Mouse (Mus musculus) hindbrain, embryonic 13.5 days (tissue): ENCODE results near the gene Tet1. TPM values are rescaled to one million over a fixed set of nuclear protein-coding genes. Genes with fewer than 3 reads are reported as not detected.

Experiments used
- ATAC-seq: fragments of 200-750 bp; cut with Nextera tagmentation; 2 replicates; pipeline ENCODE4 v1.8.0; 2017; ENCODE audit warnings: moderate TSS enrichment; ENCODE audit not compliant: low FRiP score
- H3K27ac ChIP-seq: fragments of 300-500 bp; sonication (generic); 2 replicates; pipeline ENCODE4 v1.5.1; 2015; ENCODE audit warnings: inconsistent platforms, mild to moderate bottlenecking, moderate library complexity
- H3K27me3 ChIP-seq: fragments of 300-500 bp; sonication (generic); 2 replicates; pipeline ENCODE4 v1.6.1; 2015; ENCODE audit warnings: mild to moderate bottlenecking, inconsistent platforms
- H3K36me3 ChIP-seq: fragments of 300-500 bp; sonication (generic); 2 replicates; pipeline ENCODE4 v1.6.1; 2015; ENCODE audit warnings: mild to moderate bottlenecking, inconsistent platforms
- H3K4me1 ChIP-seq: fragments of 300-500 bp; sonication (generic); replicated peaks from 2 replicates; pipeline ENCODE4 v1.6.1; 2015; ENCODE audit warnings: inconsistent platforms
- H3K4me2 ChIP-seq: fragments of 300-500 bp; sonication (generic); 2 replicates; pipeline ENCODE4 v1.6.1; 2015; ENCODE audit warnings: inconsistent platforms, mild to moderate bottlenecking, moderate library complexity
- H3K4me3 ChIP-seq: fragments of 300-500 bp; sonication (generic); 2 replicates; pipeline ENCODE4 v1.5.1; 2015; ENCODE audit warnings: mild to moderate bottlenecking, inconsistent platforms
- H3K9ac ChIP-seq: fragments of 300-500 bp; sonication (generic); 2 replicates; pipeline ENCODE4 v1.6.1; 2015; ENCODE audit warnings: mild to moderate bottlenecking, inconsistent platforms
- H3K9me3 ChIP-seq: fragments of 300-500 bp; sonication (generic); 2 replicates; pipeline ENCODE4 v1.6.1; 2016; ENCODE audit warnings: inconsistent platforms
- WGBS: fragments of 180-500 bp; shearing (Covaris S2); methylation state at CpG from one replicate; pipeline ENCODE4 v1.1.7; 2015; 5-methylcytosine and 5-hydroxymethylcytosine counted together
- polyA plus RNA-seq: library from polyadenylated mRNA; unstranded; fragments of >200 nt; fragmentation: Nextera tagmentation; extraction: Ambion mirVana; gene quantifications from 2 replicates; pipeline ENCODE4 v1.2.1, GENCODE M21; 2015

The Tet1 gene
- polyA plus RNA-seq, 1 experiment from 2014 or later: 35.8 TPM

- 95% methylated on average over 5 of the region's 5 CpGs for WGBS
- H3K9ac ChIP-seq: no peak overlapping the region
Observed at GRCm38 (mm10) chr10:62858967-62859366, 49.8 kb downstream of the Tet1 start.

DNA sequence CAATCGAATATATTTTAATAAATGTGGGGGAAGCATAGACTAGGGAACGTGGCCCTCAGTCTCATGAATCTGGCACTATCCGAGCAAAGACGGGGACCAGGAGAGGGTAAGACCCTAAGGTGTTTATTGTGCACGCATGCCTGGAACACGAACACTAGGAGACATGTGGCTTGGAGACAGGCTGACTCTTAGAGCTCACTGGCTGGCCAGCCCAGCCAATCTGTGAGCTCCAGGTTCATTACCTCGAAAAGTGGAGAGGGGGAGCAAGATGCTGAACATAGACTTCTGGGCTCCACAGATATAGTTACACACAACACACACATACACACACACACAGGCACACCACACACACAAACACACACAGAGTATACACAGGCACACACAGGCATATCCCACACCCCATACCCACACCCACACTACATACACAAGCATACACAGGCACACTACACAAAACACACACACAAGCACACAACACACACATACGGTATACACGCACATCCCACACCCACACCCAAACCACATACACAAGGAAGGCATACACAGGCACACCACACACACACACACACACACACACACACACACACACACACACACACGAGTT, 52.0 kb downstream of the Tet1 start:
- 82% methylated on average over 10 of the region's 10 CpGs for WGBS
- no peak overlapping the region for H3K9ac ChIP-seq
- peak; percentile 29; the same call in 1 of the 2 replicates for ATAC-seq
- no peaks in the 10 kb centered on the region for H3K9me3 ChIP-seq
- no peak overlapping the region for H3K4me3 ChIP-seq
- H3K4me1 ChIP-seq: peaks cover 13% of the 10 kb centered on the region
- H3K36me3 ChIP-seq: peaks cover 9% of the 10 kb centered on the region
- H3K27ac ChIP-seq: peak overlapping the region; percentile 12; the same call in 1 of the 2 replicates
- no peaks in the 10 kb centered on the region for H3K27me3 ChIP-seq
- H3K4me2 ChIP-seq: no peak overlapping the region

More at GRCm38 (mm10) chr10:62858967-62859366, 49.8 kb downstream of the Tet1 start:
- Histone ChIP-seq H3K4me1 (peaks cover 24% of the 10 kb centered on the region), H3K4me2 (no peak overlapping the region), H3K4me3 (no peak overlapping the region), H3K27me3 (no peaks in the 10 kb centered on the region), H3K36me3 (peaks cover 12% of the 10 kb centered on the region), H3K27ac (no peak overlapping the region), H3K9me3 (no peaks in the 10 kb centered on the region)
- ATAC-seq: no peak

DNA sequence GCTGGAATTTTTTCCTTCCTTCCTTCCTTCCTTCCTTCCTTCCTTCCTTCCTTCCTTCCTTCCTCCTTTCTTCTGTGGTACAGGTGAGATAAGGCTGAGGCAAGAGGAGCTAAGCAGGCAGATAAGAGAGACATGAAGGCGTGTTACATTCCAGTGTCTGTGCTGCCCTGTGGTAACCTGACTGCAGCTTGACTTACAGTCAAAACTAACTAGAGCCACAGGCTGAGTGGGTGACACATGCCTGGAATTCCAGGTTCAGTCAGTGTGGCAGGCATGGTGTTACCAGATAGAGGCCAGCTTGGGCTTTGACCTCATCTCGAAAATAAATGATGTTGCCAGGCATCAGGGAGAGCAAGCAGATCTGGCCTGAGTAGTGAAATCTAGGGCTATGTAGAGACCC, 53.8 kb downstream of the Tet1 start:
- H3K4me3 ChIP-seq: no peak overlapping the region
- no peaks in the 10 kb centered on the region for H3K9me3 ChIP-seq
- H3K36me3 ChIP-seq: peaks cover 4% of the 10 kb centered on the region; the same call in 1 of the 2 replicates
- H3K27ac ChIP-seq: no peak overlapping the region
- ATAC-seq: no peak
- H3K4me2 ChIP-seq: no peak overlapping the region
- 90% methylated on average over 2 of the region's 2 CpGs for WGBS
- H3K27me3 ChIP-seq: no peaks in the 10 kb centered on the region
- H3K9ac ChIP-seq: no peak overlapping the region
- H3K4me1 ChIP-seq: peaks cover 8% of the 10 kb centered on the region

GRCm38 (mm10) chr10:62854581-62854980, 54.2 kb downstream of the Tet1 start:
- Histone ChIP-seq H3K4me1 (peaks cover 8% of the 10 kb centered on the region), H3K9ac (no peak overlapping the region), H3K4me3 (no peak overlapping the region), H3K4me2 (no peak overlapping the region), H3K36me3 (peaks cover 4% of the 10 kb centered on the region; the same call in 1 of the 2 replicates), H3K27me3 (no peaks in the 10 kb centered on the region), H3K27ac (no peak overlapping the region), H3K9me3 (no peaks in the 10 kb centered on the region)
- no peak for ATAC-seq
- WGBS: 92% methylated on average over 4 of the region's 4 CpGs

DNA sequence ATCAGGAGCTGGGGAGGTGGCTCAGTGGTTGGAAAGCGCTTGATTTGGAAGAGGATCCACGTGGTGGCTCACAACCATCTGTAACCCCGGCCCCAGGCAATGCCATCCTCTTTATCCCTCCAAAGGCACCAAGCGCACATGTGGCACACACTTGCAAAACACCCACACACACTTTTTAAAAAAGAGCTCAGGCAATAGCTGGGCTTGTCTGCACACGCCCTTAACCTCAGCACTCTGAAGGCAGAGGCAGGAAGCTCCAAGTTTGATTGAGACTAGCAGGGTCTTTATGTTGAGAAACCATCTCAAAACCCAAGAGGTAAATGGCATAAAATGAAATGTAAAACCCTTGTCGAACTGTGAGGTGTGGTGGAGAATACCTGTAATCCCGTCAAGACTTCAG, 57.2 kb downstream of the Tet1 start:
- no peak overlapping the region for H3K4me2 ChIP-seq
- no peak overlapping the region for H3K9ac ChIP-seq
- no peak overlapping the region for H3K4me3 ChIP-seq
- no peak for ATAC-seq
- H3K4me1 ChIP-seq: peaks cover 5% of the 10 kb centered on the region
- H3K36me3 ChIP-seq: peaks cover 4% of the 10 kb centered on the region; the same call in 1 of the 2 replicates
- no peaks in the 10 kb centered on the region for H3K9me3 ChIP-seq
- no peak overlapping the region for H3K27ac ChIP-seq
- no peaks in the 10 kb centered on the region for H3K27me3 ChIP-seq
- WGBS: 84% methylated on average over 7 of the region's 7 CpGs

DNA sequence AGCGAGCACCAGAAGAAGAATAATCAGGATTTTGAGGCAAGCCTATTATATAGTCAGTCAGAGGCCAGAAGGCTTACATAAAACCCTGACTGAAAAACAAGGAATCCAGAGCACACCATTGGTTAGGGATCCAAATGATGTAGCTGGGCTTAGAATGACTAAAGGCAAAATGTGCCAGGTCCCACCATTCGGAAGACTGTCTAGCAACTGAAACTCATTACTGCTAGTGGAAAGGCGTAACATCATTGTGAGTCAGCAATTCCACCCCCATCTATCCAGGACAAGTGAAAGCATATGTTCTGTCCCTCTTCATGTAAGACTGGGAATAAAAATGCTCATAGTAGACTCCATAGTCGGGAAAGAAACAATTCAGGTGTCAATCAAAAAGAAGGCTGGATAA, 57.8 kb downstream of the Tet1 start:
- no peak for ATAC-seq
- WGBS: 77% methylated on average over 4 of the region's 4 CpGs
- H3K4me3 ChIP-seq: no peak overlapping the region
- no peaks in the 10 kb centered on the region for H3K9me3 ChIP-seq
- no peaks in the 10 kb centered on the region for H3K27me3 ChIP-seq
- no peak overlapping the region for H3K27ac ChIP-seq
- no peak overlapping the region for H3K9ac ChIP-seq
- peaks cover 5% of the 10 kb centered on the region; the same call in 1 of the 2 replicates for H3K4me1 ChIP-seq
- peaks cover 4% of the 10 kb centered on the region; the same call in 1 of the 2 replicates for H3K36me3 ChIP-seq
- no peak overlapping the region for H3K4me2 ChIP-seq

GRCm38 (mm10) chr10:62848783-62849182, 60.0 kb downstream of the Tet1 start:
- no peaks in the 10 kb centered on the region for H3K9me3 ChIP-seq
- H3K36me3 ChIP-seq: peaks cover 4% of the 10 kb centered on the region; the same call in 1 of the 2 replicates
- 95% methylated on average over 2 of the region's 2 CpGs for WGBS
- no peak overlapping the region for H3K4me3 ChIP-seq
- no peak overlapping the region for H3K4me2 ChIP-seq
- no peaks in the 10 kb centered on the region for H3K27me3 ChIP-seq
- ATAC-seq: no peak
- H3K9ac ChIP-seq: no peak overlapping the region
- no peak overlapping the region for H3K27ac ChIP-seq
- H3K4me1 ChIP-seq: peaks cover 7% of the 10 kb centered on the region; the same call in 1 of the 2 replicates

- Histone ChIP-seq H3K9me3 (no peaks in the 10 kb centered on the region), H3K27me3 (no peaks in the 10 kb centered on the region), H3K27ac (no peak overlapping the region), H3K9ac (no peak overlapping the region), H3K36me3 (peaks cover 4% of the 10 kb centered on the region; the same call in 1 of the 2 replicates), H3K4me3 (no peak overlapping the region), H3K4me1 (peaks cover 12% of the 10 kb centered on the region; the same call in 1 of the 2 replicates), H3K4me2 (no peak overlapping the region)
- 77% methylated on average over 12 of the region's 12 CpGs for WGBS
- no peak for ATAC-seq
Observed at GRCm38 (mm10) chr10:62847069-62847626, 61.6 kb downstream of the Tet1 start.

DNA sequence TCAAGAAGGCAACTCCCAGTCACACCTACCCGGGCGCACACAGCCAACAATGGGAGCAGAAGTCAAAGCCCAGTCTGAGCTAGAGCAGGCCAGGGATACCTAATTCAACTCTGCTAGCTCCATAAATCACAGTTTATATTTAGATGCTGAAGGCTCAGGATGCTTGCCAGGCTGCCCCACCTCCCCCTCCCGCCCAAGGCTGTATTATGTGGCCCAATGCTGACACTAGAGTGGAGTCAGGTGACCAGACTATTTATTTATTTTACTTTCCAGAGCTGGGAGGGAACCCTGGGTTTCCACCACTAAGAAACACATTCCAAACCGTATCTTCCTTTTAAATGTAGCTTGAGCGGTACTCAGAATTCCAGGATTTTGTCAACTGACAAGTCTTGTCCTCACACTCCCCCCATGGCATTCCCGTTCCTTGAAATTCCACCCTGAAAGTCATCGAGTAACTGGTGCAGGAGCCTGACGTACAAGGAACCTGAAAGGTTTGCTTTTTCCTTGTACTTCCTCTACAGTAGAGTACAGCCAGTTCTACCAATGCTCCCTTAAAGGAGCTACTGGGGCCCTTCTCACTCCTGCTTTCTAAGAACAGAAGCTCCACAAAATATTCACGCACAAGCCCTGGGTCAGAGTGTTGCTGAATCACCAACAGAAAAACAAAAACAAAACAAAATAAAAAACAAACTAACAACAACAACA, 64.9 kb downstream of the Tet1 start:
- no peak for ATAC-seq
- H3K4me3 ChIP-seq: no peak overlapping the region
- 78% methylated on average over 9 of the region's 9 CpGs for WGBS
- no peak overlapping the region for H3K9ac ChIP-seq
- H3K36me3 ChIP-seq: peaks cover 14% of the 10 kb centered on the region
- H3K27me3 ChIP-seq: no peaks in the 10 kb centered on the region
- H3K27ac ChIP-seq: no peak overlapping the region
- H3K4me1 ChIP-seq: peaks cover 15% of the 10 kb centered on the region; the same call in 1 of the 2 replicates
- no peak overlapping the region for H3K4me2 ChIP-seq
- H3K9me3 ChIP-seq: no peaks in the 10 kb centered on the region

- Histone ChIP-seq H3K4me1 (peaks cover 11% of the 10 kb centered on the region; the same call in 1 of the 2 replicates), H3K9ac (no peak overlapping the region), H3K27me3 (no peaks in the 10 kb centered on the region), H3K4me2 (no peak overlapping the region), H3K4me3 (no peak overlapping the region), H3K9me3 (no peaks in the 10 kb centered on the region), H3K36me3 (peaks cover 33% of the 10 kb centered on the region), H3K27ac (peak overlapping the region; percentile 12; the same call in 1 of the 2 replicates)
- WGBS: 63% methylated on average over 10 of the region's 10 CpGs
- ATAC-seq: no peak
Observed at GRCm38 (mm10) chr10:62841901-62842447, 66.8 kb downstream of the Tet1 start.

GRCm38 (mm10) chr10:62840687-62841086, 68.1 kb downstream of the Tet1 start:
- ATAC-seq: no peak
- Histone ChIP-seq H3K36me3 (peaks cover 42% of the 10 kb centered on the region), H3K9me3 (no peaks in the 10 kb centered on the region), H3K9ac (no peak overlapping the region), H3K4me1 (peaks cover 11% of the 10 kb centered on the region; the same call in 1 of the 2 replicates), H3K27me3 (no peaks in the 10 kb centered on the region), H3K4me2 (no peak overlapping the region), H3K27ac (no peak overlapping the region), H3K4me3 (no peak overlapping the region)
- WGBS: 95% methylated on average over 7 of the region's 7 CpGs

DNA sequence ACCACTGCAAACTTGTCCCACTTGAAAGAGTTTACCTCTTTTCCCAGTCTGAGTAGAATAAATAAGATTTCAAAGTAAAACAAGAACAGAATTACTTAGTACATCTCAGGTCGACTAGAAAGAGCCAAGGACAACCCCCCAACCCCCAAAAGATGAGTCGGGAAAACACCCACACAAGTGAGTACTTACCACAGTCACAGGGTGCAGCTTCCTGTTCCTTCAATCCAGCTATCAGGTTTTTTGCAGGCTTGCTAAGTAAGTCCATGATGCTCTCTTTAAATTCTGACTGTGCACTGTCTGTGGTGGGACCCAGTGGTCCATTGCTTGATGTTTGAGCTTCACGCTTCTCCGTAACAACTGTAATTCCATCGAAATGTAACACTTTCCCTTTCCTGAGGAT, 70.8 kb downstream of the Tet1 start:
- no peak overlapping the region for H3K9ac ChIP-seq
- WGBS: 92% methylated on average over 5 of the region's 5 CpGs
- no peaks in the 10 kb centered on the region for H3K27me3 ChIP-seq

More for the DNA sequence above, 70.8 kb downstream of the Tet1 start:
- Histone ChIP-seq H3K4me1 (0 out of 2 replicates have a peak, but pooled peaks cover 5% of the 10 kb centered on the region), H3K4me2 (no peak overlapping the region), H3K36me3 (peaks cover 51% of the 10 kb centered on the region), H3K27ac (no peak overlapping the region), H3K9me3 (no peaks in the 10 kb centered on the region), H3K4me3 (no peak overlapping the region)
- ATAC-seq: no peak
